ENCODE assay signal across 9 mouse cellular contexts in the genomic region with DNA sequence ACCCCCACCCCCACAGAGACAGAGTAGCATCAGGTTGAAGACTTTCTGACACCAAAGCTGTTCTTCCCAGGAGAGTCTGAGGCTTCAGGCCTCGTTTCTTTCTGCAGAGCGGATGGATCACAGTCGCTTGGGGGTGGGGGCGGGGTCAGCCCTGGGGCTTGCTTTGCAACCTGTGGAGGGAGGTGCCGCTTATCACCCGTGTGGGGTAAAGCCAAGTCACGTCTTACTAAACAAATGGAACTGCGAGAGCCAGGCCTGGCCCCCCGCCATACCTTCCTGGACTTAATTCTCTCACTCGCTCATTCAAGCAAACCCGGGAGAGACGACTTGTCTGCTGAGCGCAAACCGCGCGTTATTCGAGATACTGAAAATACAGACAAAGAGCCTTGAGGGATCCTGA.
A peak's percentile ranks its signal among the peaks of the same experiment; 100 is the strongest.
DNase-seq lines count a peak whose midpoint lies in the region; ATAC-seq lines count a peak whose summit lies in the region.
"Had no signal": no experiment of that assay in that cellular context is flagged by ENCODE, and none has a peak within 500 bp of the region (broad histone marks: within the 10 kb centered on the region; RNA-seq: fewer than 3 reads in every experiment).

No protein-coding gene starts in this region.

- H3K27me3 ChIP-seq in neural tube, embryonic 13.5 days, result no peaks in the 10 kb centered on the region

- no peak for ATAC-seq in neural tube, embryonic 13.5 days (ENCODE audit: low read depth)

- peaks cover 31% of the 10 kb centered on the region for H3K4me1 ChIP-seq in neural tube, embryonic 13.5 days (replicated peaks)

- DNase-seq in adrenal gland, adult 2 months, result peak; percentile 2
- no peak for DNase-seq in adrenal gland, adult 8-10 months
- DNase-seq in right cerebral cortex, postnatal 4 days, result peak; percentile 53
- DNase-seq in right cerebral cortex, adult 18-20 months, result no peak
- peak; percentile 62 to 67 for DNase-seq in kidney, postnatal 4 days
- DNase-seq in natural killer cell, adult 2 months (ENCODE audit: low spot score in 2 of 2), result no peak
- DNase-seq in cerebellum, adult 9-10 months, result no peak

- no peaks in the 10 kb centered on the region for H3K36me3 ChIP-seq in neural tube, embryonic 13.5 days

- H3K4me2 ChIP-seq in neural tube, embryonic 13.5 days, result peak overlapping the region; percentile 44

- WGBS in neural tube, embryonic 13.5 days, result 7% methylated on average over 17 of the region's 17 CpGs

- peak overlapping the region; percentile 56 for H3K27ac ChIP-seq in neural tube, embryonic 13.5 days (replicated peaks)
- H3K27ac ChIP-seq: macrophage had no signal

- peak overlapping the region; percentile 34; the same call in 1 of the 2 replicates for H3K9ac ChIP-seq in neural tube, embryonic 13.5 days

- no peak overlapping the region for H3K4me3 ChIP-seq in neural tube, embryonic 13.5 days

- H3K9me3 ChIP-seq in neural tube, embryonic 13.5 days, result no peaks in the 10 kb centered on the region

Comparison
In these comparisons a context has a peak if more than half of its experiments do, and no peak if none do; other contexts are left out.
1. DNase-seq: peak in adrenal gland, adult 2 months (single experiment), right cerebral cortex, postnatal 4 days (single experiment) and kidney, postnatal 4 days (2 of 2); none in adrenal gland, adult 8-10 months (single experiment), right cerebral cortex, adult 18-20 months (single experiment), natural killer cell, adult 2 months (0 of 2) and cerebellum, adult 9-10 months (single experiment).